In genomic region chr17:34589681-34590101, GRCm38 (mm10) we compare ENCODE assay signal across 8 mouse cellular contexts. TPM values are rescaled to one million over a fixed set of nuclear protein-coding genes. Genes with fewer than 3 reads are reported as not detected.
DNase-seq lines count a peak whose midpoint lies in the region; ATAC-seq and TF ChIP-seq lines count a peak whose summit lies in the region.

Gpsm3 (plus strand) TSS chr17:34589806.

- WGBS in kidney, embryonic 14.5 days: 10% methylated on average over 7 of the region's 7 CpGs
- WGBS in spleen, adult 2 months: 2% methylated on average over 7 of the region's 7 CpGs

- peak within 1 kb of the TSS; percentile 88; the same call in 1 of the 2 replicates for H3K4me3 ChIP-seq in kidney, embryonic 14.5 days (ENCODE audit: low read length)
- peak within 1 kb of the TSS; percentile 82 for H3K4me3 ChIP-seq in spleen, adult 2 months (ENCODE audit: extremely low read depth, insufficient read depth, insufficient read length)

- no peaks in the 10 kb centered on the region for H3K9me3 ChIP-seq in kidney, embryonic 14.5 days (ENCODE audit: control insufficient read depth, low read length)

- no peaks in the 10 kb centered on the region for H3K27me3 ChIP-seq in kidney, embryonic 14.5 days (ENCODE audit: control insufficient read depth, insufficient read depth, low read length)
- H3K27me3 ChIP-seq in spleen, adult 2 months (ENCODE audit: control insufficient read depth, insufficient read depth, low read length): no peaks in the 10 kb centered on the region

- TF ChIP-seq CTCF in spleen, adult 2 months (IDR thresholded peaks at IDR 0.05; ENCODE audit: extremely low read depth, insufficient read depth, insufficient read length, insufficient replicate concordance): no peak

- peak within 1 kb of the TSS; percentile 40; the same call in 1 of the 2 replicates for H3K9ac ChIP-seq in kidney, embryonic 14.5 days (ENCODE audit: low read depth, low read length)

- no peak for ATAC-seq in kidney, embryonic 14.5 days (ENCODE audit: low FRiP score, low TSS enrichment)

- peaks cover 52% of the 10 kb centered on the region for H3K4me1 ChIP-seq in kidney, embryonic 14.5 days (ENCODE audit: control insufficient read depth, insufficient read depth, low read length)
- H3K4me1 ChIP-seq in spleen, adult 2 months (ENCODE audit: control insufficient read depth, insufficient read depth, insufficient read length): peaks cover 14% of the 10 kb centered on the region; the same call in 1 of the 2 replicates

- peak within 1 kb of the TSS; percentile 94 for H3K4me2 ChIP-seq in kidney, embryonic 14.5 days (replicated peaks; ENCODE audit: low read depth, low read length)

- peak; percentile 52; the same call in 1 of the 2 replicates for TF ChIP-seq POLR2A in spleen, adult 2 months (IDR thresholded peaks at IDR 0.05; ENCODE audit: low read depth, low read length)

- DNase-seq in cerebellum, adult 11 months: peak; percentile 34
- no peak for DNase-seq in cerebellum, postnatal 25 days
- peak; percentile 27 to 66 for DNase-seq in adrenal gland, postnatal 36 days
- DNase-seq in heart, adult 8-10 months (ENCODE audit: low spot score): peak; percentile 79
- DNase-seq in lung, postnatal 10 days: peak; percentile 88
- DNase-seq in spleen, adult 2 months (ENCODE audit: low read depth in 1 of 2, low spot score in 2 of 2): peak in 1 of 2 experiments; percentile 76
- DNase-seq in right cerebral cortex, postnatal 4 days: no peak

- peaks cover 8% of the 10 kb centered on the region; the same call in 1 of the 2 replicates for H3K36me3 ChIP-seq in kidney, embryonic 14.5 days (ENCODE audit: control insufficient read depth, insufficient read depth, low read length)
- H3K36me3 ChIP-seq in spleen, adult 2 months (ENCODE audit: control insufficient read depth, insufficient read depth, low read length): peaks cover 12% of the 10 kb centered on the region

- H3K27ac ChIP-seq in kidney, embryonic 14.5 days (ENCODE audit: low read depth, low read length): peak within 1 kb of the TSS; percentile 100
- H3K27ac ChIP-seq in spleen, adult 2 months (ENCODE audit: insufficient read depth, low read length): peak within 1 kb of the TSS; percentile 100

RNA-seq across cellular contexts. Expression of gene Gpsm3, which starts in this region (rescaled TPM):
- total RNA-seq in adrenal gland, postnatal 36 days (2021): 1 to 10 TPM; 5.2 to 6.2 TPM
- total RNA-seq in heart, adult 8-10 months (2022): 1 to 10 TPM; 2.0 to 4.5 (median 3.1) TPM
- 19.3 and 21.4 TPM in 2 replicates for polyA plus RNA-seq in kidney, embryonic 14.5 days (2014; fragmentation: Nextera tagmentation; extraction: Ambion mirVana)
- 68.8 and 91.0 TPM in 2 replicates for polyA plus RNA-seq in spleen, adult 2 months (2012; rRNA removed)

Comparison
In these comparisons a context has a peak if more than half of its experiments do, and no peak if none do; other contexts are left out.
1. DNase-seq: peak in cerebellum, adult 11 months (single experiment), adrenal gland, postnatal 36 days (2 of 2), heart, adult 8-10 months (single experiment) and lung, postnatal 10 days (single experiment); none in cerebellum, postnatal 25 days (0 of 2) and right cerebral cortex, postnatal 4 days (single experiment).